Mouse (Mus musculus) heart, postnatal 0 days (tissue): Measurements from ENCODE around the gene Mrtfa. TPM values are rescaled to one million over a fixed set of nuclear protein-coding genes. Genes with fewer than 3 reads are reported as not detected.

ENCODE experiments used
- ATAC-seq: fragments of 200-750 bp; cut with Nextera tagmentation; 2 replicates; pipeline ENCODE4 v1.8.0; 2017; ENCODE audit warnings: low read depth, moderate number of reproducible peaks, moderate library complexity; ENCODE audit not compliant: insufficient read depth
- DNase-seq: peaks from one replicate; pipeline ENCODE4 v3.0.0-alpha.2; 2016; ENCODE audit warnings: low spot score
- H3K27ac ChIP-seq: fragments of 300-500 bp; sonication (generic); 2 replicates; pipeline ENCODE4 v1.5.1; 2014; ENCODE audit warnings: low read depth, mild to moderate bottlenecking
- H3K27me3 ChIP-seq: fragments of 300-500 bp; sonication (generic); 2 replicates; pipeline ENCODE4 v1.6.1; 2014; ENCODE audit warnings: low read length, mixed read lengths; ENCODE audit not compliant: control insufficient read depth, insufficient read depth
- H3K36me3 ChIP-seq: fragments of 300-500 bp; sonication (generic); replicated peaks from 2 replicates; pipeline ENCODE4 v1.6.1; 2014; ENCODE audit warnings: low read length, mixed read lengths; ENCODE audit not compliant: control insufficient read depth, insufficient read depth
- H3K4me1 ChIP-seq: fragments of 300-500 bp; sonication (generic); 2 replicates; pipeline ENCODE4 v1.6.1; 2014; ENCODE audit warnings: antibody characterized with exemption; ENCODE audit not compliant: control insufficient read depth, insufficient read depth
- H3K4me2 ChIP-seq: fragments of 300-500 bp; sonication (generic); 2 replicates; pipeline ENCODE4 v1.6.1; 2014; ENCODE audit warnings: low read depth, mild to moderate bottlenecking, low read length, moderate library complexity
- H3K4me3 ChIP-seq: fragments of 300-500 bp; sonication (generic); 2 replicates; pipeline ENCODE4 v1.5.1; 2014; ENCODE audit warnings: low read depth, low read length
- H3K9ac ChIP-seq: fragments of 300-500 bp; sonication (generic); replicated peaks from 2 replicates; pipeline ENCODE4 v1.6.1; 2014; ENCODE audit warnings: low read depth, low read length, mixed read lengths
- H3K9me3 ChIP-seq: fragments of 300-500 bp; sonication (generic); replicated peaks from 2 replicates; pipeline ENCODE4 v1.6.1; 2016; ENCODE audit warnings: low read length; ENCODE audit not compliant: control insufficient read depth
- CTCF ChIP-seq: IDR thresholded peaks from 2 replicates; pipeline ENCODE4 v1.5.1; 2016; ENCODE audit warnings: antibody characterized with exemption, control low read depth, low read depth
- EP300 ChIP-seq: IDR thresholded peaks from 2 replicates; pipeline ENCODE4 v1.6.1; 2016; ENCODE audit warnings: antibody characterized with exemption, low read depth
- WGBS: fragments of 180-500 bp; shearing (Covaris S2); extraction: QIAGEN DNeasy Blood & Tissue Kit; methylation state at CpG from one replicate; pipeline ENCODE4 v1.1.7; 2014; 5-methylcytosine and 5-hydroxymethylcytosine counted together
- polyA plus RNA-seq: library from polyadenylated mRNA; unstranded; fragments of >200 nt; fragmentation: Nextera tagmentation; extraction: Ambion mirVana; gene quantifications from 2 replicates; pipeline ENCODE4 v1.2.1, GENCODE M21; 2015
- total RNA-seq: library from RNA; depleted of rRNA; stranded (reverse); fragments of >200 nt; gene quantifications from 2 replicates; pipeline ENCODE4 v1.2.3, GENCODE M21; 2014; ENCODE audit warnings: low replicate concordance

The Mrtfa gene
- total and polyA plus RNA-seq, 2 experiments from 2014 or later = 4.9 to 26.0 TPM

- Histone ChIP-seq H3K27me3 (no peaks in the 10 kb centered on the region), H3K4me2 (no peak overlapping the region), H3K9ac (no peak overlapping the region), H3K4me1 (0 out of 2 replicates have a peak, but pooled peaks cover 3% of the 10 kb centered on the region), H3K27ac (no peak overlapping the region), H3K9me3 (no peaks in the 10 kb centered on the region), H3K4me3 (no peak overlapping the region), H3K36me3 (no peaks in the 10 kb centered on the region)
- TF ChIP-seq CTCF (no peak), EP300 (no peak)
- WGBS = 49% methylated on average over 4 of the region's 4 CpGs
- no peak for DNase-seq
- ATAC-seq = no peak
Measured at GRCm38 (mm10) chr15:81195447-81195846, 4.9 kb upstream of the Mrtfa start.

DNA sequence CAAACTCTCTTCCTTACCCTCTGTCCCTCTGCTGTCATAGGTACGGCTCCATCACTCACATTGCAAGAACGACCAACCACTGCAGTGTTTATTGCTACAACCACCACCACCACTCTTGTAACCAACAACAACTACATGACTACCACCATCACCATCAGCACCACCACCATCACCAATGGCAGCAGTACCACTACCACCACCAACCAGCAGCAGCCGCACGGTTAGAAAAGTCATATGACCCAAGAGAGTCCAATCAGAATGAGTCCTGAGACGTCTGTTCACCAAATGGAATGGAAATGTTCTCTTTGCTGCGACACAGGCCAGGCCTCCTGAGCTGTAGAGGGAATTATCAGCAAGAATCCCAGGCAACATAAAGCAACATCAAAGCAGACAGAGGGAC is 4.2 kb upstream of the Mrtfa start:
- no peak overlapping the region for H3K27ac ChIP-seq
- no peak overlapping the region for H3K4me3 ChIP-seq
- no peaks in the 10 kb centered on the region for H3K9me3 ChIP-seq
- H3K27me3 ChIP-seq = no peaks in the 10 kb centered on the region
- no peak overlapping the region for H3K9ac ChIP-seq
- H3K4me2 ChIP-seq = no peak overlapping the region
- H3K36me3 ChIP-seq = no peaks in the 10 kb centered on the region
- 0 out of 2 replicates have a peak, but pooled peaks cover 3% of the 10 kb centered on the region for H3K4me1 ChIP-seq
- DNase-seq (no peak), ATAC-seq (no peak)
- WGBS = 79% methylated on average over 6 of the region's 6 CpGs
- TF ChIP-seq EP300 (no peak), CTCF (no peak)

- DNase-seq = no peak
- ATAC-seq = no peak
- no peaks in the 10 kb centered on the region for H3K9me3 ChIP-seq
- no peak overlapping the region for H3K4me3 ChIP-seq
- no peaks in the 10 kb centered on the region for H3K27me3 ChIP-seq
- no peaks in the 10 kb centered on the region for H3K36me3 ChIP-seq
- H3K9ac ChIP-seq = no peak overlapping the region
- H3K4me1 ChIP-seq = peaks cover 11% of the 10 kb centered on the region; the same call in 1 of the 2 replicates
- no peak overlapping the region for H3K4me2 ChIP-seq
- WGBS = 90% methylated on average over 8 of the region's 8 CpGs
- TF ChIP-seq EP300 (no peak), CTCF (no peak)
- H3K27ac ChIP-seq = no peak overlapping the region
Measured at GRCm38 (mm10) chr15:81192858-81193257, 2.3 kb upstream of the Mrtfa start.

DNA sequence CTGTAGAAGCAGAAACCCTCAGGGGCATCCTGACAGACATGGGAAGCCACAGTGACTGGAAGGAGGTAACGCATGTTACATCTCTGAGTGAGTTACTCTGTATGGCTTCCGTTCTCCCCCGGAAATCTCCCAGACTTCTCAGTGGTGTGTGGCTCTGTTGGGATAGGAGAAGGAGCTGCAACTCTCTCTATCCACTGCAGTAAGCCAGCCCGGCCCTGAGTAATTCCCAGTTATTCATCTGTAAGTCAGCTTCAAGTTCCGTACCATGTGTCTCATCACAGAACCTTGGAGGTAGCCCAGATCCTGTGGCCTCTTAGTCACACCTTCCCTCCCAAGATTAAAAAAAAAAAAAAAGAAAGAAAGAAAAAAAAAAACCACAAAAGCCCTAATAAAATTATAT is 1.8 kb upstream of the Mrtfa start:
- Histone ChIP-seq H3K9ac (no peak overlapping the region), H3K4me2 (no peak overlapping the region), H3K27me3 (no peaks in the 10 kb centered on the region), H3K9me3 (no peaks in the 10 kb centered on the region), H3K36me3 (no peaks in the 10 kb centered on the region), H3K4me1 (peaks cover 11% of the 10 kb centered on the region; the same call in 1 of the 2 replicates), H3K27ac (no peak overlapping the region), H3K4me3 (no peak overlapping the region)
- DNase-seq (no peak), ATAC-seq (no peak)
- WGBS = 76% methylated on average over 5 of the region's 5 CpGs
- no peak for TF ChIP-seq EP300
- TF ChIP-seq CTCF = no peak

DNA sequence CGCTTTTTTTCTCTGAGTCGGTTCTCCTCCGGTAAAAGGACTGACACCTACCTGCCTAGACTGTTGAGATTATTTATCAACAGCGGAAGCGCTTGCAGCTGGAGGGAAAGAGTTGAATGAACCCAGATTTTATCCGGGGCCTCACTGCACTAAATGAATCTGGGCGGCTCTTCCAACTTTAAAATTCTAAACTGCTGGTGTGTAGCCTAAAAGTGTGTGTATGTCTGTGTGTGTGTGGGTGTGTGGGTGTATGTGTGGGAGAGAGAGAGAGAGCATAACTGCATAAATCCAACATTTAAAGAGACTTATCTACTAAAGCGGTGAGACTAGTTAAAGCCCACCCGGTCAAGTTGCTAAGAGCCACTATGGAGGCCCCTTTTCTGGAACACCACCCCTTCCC is 746 bp upstream of the Mrtfa start:
- no peaks in the 10 kb centered on the region for H3K9me3 ChIP-seq
- TF ChIP-seq EP300 (no peak), CTCF (no peak)
- DNase-seq (no peak), ATAC-seq (no peak)
- peak overlapping the region; percentile 67 for H3K9ac ChIP-seq
- peaks cover 11% of the 10 kb centered on the region; the same call in 1 of the 2 replicates for H3K4me1 ChIP-seq
- H3K27ac ChIP-seq = peak overlapping the region; percentile 56; the same call in 1 of the 2 replicates
- H3K4me3 ChIP-seq = peak overlapping the region; percentile 71
- 24% methylated on average over 9 of the region's 9 CpGs for WGBS
- H3K4me2 ChIP-seq = peak overlapping the region; percentile 71
- H3K36me3 ChIP-seq = no peaks in the 10 kb centered on the region; the same call in 1 of the 2 replicates
- no peaks in the 10 kb centered on the region for H3K27me3 ChIP-seq

DNA sequence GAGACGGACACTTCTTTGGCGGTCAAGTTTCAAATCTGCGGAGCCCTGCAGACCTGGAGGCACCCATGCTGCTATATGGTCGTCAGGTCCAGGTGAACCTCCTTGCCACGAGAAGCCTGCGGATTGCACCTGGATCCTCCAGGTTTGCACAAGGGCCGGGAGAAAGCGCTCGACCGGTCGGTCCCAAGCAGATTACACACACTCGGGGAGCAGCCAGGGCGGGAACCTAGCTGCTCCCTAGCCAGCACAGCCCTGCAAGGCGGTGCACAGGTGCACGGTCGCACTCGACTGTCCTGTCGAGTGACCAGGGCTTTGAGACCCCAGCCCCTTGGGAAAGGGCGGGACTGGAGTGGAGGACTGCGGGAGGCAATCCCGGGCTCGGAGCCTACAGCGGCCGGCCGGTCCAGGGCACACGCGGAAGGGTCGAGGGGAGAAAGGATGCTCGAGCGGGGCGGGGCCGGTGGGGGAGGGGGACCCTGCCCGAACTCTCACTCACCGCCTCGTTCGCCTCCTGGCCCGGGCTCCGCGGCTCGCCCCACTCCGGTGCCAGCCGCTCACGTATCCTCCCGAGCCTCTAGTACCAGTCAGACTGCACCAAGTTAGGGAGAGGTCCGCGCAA is 437 bp downstream of the Mrtfa start:
- ATAC-seq (peak; percentile 19), DNase-seq (peak; percentile 10)
- TF ChIP-seq EP300 (no peak), CTCF (no peak)
- H3K9ac ChIP-seq = peak overlapping the region; percentile 71
- H3K9me3 ChIP-seq = no peaks in the 10 kb centered on the region
- H3K27me3 ChIP-seq = no peaks in the 10 kb centered on the region
- no peaks in the 10 kb centered on the region; the same call in 1 of the 2 replicates for H3K36me3 ChIP-seq
- peaks cover 11% of the 10 kb centered on the region; the same call in 1 of the 2 replicates for H3K4me1 ChIP-seq
- WGBS = 1% methylated on average over 44 of the region's 46 CpGs
- peak overlapping the region; percentile 22; the same call in 1 of the 2 replicates for H3K27ac ChIP-seq
- peak overlapping the region; percentile 71 for H3K4me3 ChIP-seq
- peak overlapping the region; percentile 86 for H3K4me2 ChIP-seq
